Mouse (Mus musculus) bone marrow, adult 2 months (tissue): ENCODE data around the gene Eva1b. TPM values are rescaled to one million over a fixed set of nuclear protein-coding genes. Genes with fewer than 3 reads are reported as not detected.

ENCODE experiments used
- H3K27ac ChIP-seq: fragments of 200-500 bp; 2 replicates; pipeline ENCODE4 v1.5.1; 2012; ENCODE audit warnings: low read depth, mild to moderate bottlenecking, control low read depth, inconsistent platforms, low read length; ENCODE audit not compliant: control insufficient read depth, poor library complexity, insufficient read depth
- H3K4me1 ChIP-seq: fragments of 200-500 bp; 2 replicates; pipeline ENCODE4 v1.6.1; 2011; ENCODE audit warnings: low read length; ENCODE audit not compliant: control insufficient read depth, insufficient read depth
- H3K4me3 ChIP-seq: fragments of 200-500 bp; replicated peaks from 2 replicates; pipeline ENCODE3; 2011; ENCODE audit warnings: mild to moderate bottlenecking, low read depth, low read length, control low read depth; ENCODE audit not compliant: control insufficient read depth
- CTCF ChIP-seq: fragments of 200-500 bp; IDR thresholded peaks from 2 replicates; pipeline ENCODE4 v1.5.1; 2011; ENCODE audit warnings: low read length, control low read depth; ENCODE audit not compliant: control insufficient read depth, insufficient read depth
- POLR2A ChIP-seq: fragments of 200-500 bp; IDR thresholded peaks from 2 replicates; pipeline ENCODE4 v1.6.1; 2011; ENCODE audit warnings: low read depth, mild to moderate bottlenecking, control low read depth, low read length, borderline replicate concordance; ENCODE audit not compliant: control insufficient read depth
- WGBS: fragments of 180-500 bp; shearing (Covaris S2); methylation state at CpG from one replicate; pipeline ENCODE4 v1.1.7; 2018; 5-methylcytosine and 5-hydroxymethylcytosine counted together
- polyA plus RNA-seq: library from polyadenylated mRNA; stranded (reverse); fragments of >200 nt; gene quantifications from 2 replicates; pipeline ENCODE4 v1.2.4, GENCODE M21; 2011; ENCODE audit warnings: low replicate concordance; ENCODE audit not compliant: missing spikeins, insufficient read depth, insufficient read length

Eva1b gene
- polyA plus RNA-seq, 1 experiment, result 7.1 TPM

DNA sequence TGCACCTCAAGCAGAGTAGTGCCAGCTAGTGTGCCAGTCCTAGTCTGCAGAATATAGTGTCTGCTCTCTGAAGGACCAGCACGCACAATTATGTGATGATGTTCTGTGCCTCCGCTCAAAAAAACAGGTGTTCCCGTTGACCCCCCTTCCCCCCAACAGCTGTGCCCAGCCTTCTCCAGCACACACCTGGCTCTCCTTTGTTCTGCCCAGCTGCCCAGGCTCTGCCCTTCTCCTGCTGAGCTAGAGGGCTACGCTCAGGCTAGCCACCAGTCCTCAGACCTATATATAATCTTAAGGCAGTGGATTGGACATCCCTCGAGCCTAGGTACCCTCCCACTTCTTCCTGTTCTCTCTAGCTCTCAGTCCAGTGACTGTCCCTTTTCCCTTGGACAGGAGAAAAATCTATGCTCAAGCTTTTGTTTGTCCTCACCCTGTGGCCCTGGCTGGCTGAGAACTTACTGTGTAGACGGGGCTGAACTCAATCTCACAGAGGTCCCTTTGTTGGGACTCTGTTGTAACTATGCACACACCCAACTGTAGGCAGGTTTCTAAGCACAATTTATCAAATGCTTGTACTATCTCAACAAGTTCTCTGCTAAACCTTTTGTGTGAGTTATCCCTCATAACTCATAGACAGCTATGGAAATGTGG is 31.5 kb upstream of the Eva1b start:
- WGBS, result 73% methylated on average over 6 of the region's 6 CpGs
- no peak for TF ChIP-seq CTCF
- TF ChIP-seq POLR2A, result no peak
- no peak overlapping the region for H3K27ac ChIP-seq
- no peak overlapping the region for H3K4me3 ChIP-seq
- H3K4me1 ChIP-seq, result no peaks in the 10 kb centered on the region; the same call in 1 of the 2 replicates

- H3K4me3 ChIP-seq, result no peak overlapping the region
- no peak for TF ChIP-seq CTCF
- no peak for TF ChIP-seq POLR2A
- WGBS, result 83% methylated on average over 8 of the region's 8 CpGs
- no peak overlapping the region for H3K27ac ChIP-seq
- H3K4me1 ChIP-seq, result no peaks in the 10 kb centered on the region; the same call in 1 of the 2 replicates
Observed at GRCm38 (mm10) chr4:126117116-126117515, 30.4 kb upstream of the Eva1b start.

DNA sequence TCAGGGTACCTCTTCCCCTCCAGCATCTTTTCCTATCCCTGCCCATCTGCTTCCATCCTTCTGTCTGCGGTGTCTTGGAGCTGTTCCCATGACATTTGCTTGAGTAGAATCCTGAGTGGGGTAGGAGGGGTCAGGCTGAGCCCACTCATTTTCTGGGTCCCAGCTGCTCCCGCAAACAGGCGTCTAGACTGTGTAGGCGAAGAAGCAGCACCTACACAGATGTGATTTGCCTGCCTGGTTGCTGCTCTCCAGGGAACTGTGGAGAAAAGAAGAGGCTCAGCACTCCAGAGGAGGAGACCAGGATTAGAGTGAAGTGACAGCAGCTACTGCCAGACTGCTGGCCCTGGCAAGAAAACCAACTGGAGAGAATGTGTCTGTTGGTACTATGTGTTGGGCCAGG is 28.9 kb upstream of the Eva1b start:
- Histone ChIP-seq H3K4me3 (no peak overlapping the region), H3K4me1 (no peaks in the 10 kb centered on the region; the same call in 1 of the 2 replicates), H3K27ac (no peak overlapping the region)
- TF ChIP-seq CTCF, result no peak
- no peak for TF ChIP-seq POLR2A
- 91% methylated on average over 4 of the region's 4 CpGs for WGBS

DNA sequence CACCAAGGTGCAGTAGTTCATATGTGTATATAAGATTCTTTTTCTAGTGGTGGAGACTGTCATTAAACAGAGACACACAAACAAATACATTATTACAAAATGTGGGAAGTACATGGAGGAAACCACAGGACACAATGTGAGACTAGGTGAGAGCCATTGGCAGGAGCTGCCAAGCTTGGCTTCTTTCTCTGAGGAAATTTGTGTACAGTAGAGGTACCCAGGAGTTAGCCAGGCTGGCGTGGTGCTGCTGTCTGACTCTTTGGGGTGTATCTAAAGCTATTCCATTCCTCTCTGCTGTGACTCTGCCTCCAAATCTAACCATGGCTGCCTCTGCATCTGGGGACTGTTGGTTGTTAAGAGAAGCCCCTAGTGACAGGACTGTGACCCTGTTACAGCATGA is 28.5 kb upstream of the Eva1b start:
- Histone ChIP-seq H3K4me1 (no peaks in the 10 kb centered on the region; the same call in 1 of the 2 replicates), H3K27ac (no peak overlapping the region), H3K4me3 (no peak overlapping the region)
- 74% methylated on average over 1 of the region's 1 CpGs for WGBS
- TF ChIP-seq CTCF (no peak), POLR2A (no peak)

GRCm38 (mm10) chr4:126120052-126120451 is 27.5 kb upstream of the Eva1b start:
- TF ChIP-seq POLR2A (no peak), CTCF (no peak)
- WGBS, result 76% methylated on average over 5 of the region's 5 CpGs

GRCm38 (mm10) chr4:126120506-126120905 is 27.0 kb upstream of the Eva1b start:
- TF ChIP-seq CTCF, result no peak
- no peak for TF ChIP-seq POLR2A
- 81% methylated on average over 2 of the region's 2 CpGs for WGBS
- Histone ChIP-seq H3K4me3 (no peak overlapping the region), H3K27ac (no peak overlapping the region), H3K4me1 (no peaks in the 10 kb centered on the region; the same call in 1 of the 2 replicates)

More at GRCm38 (mm10) chr4:126120052-126120451, 27.5 kb upstream of the Eva1b start:
- Histone ChIP-seq H3K4me3 (no peak overlapping the region), H3K27ac (no peak overlapping the region), H3K4me1 (no peaks in the 10 kb centered on the region; the same call in 1 of the 2 replicates)

GRCm38 (mm10) chr4:126123309-126124040 is 24.1 kb upstream of the Eva1b start:
- WGBS, result 91% methylated on average over 10 of the region's 10 CpGs
- no peaks in the 10 kb centered on the region; the same call in 1 of the 2 replicates for H3K4me1 ChIP-seq
- TF ChIP-seq CTCF (no peak), POLR2A (no peak)
- H3K27ac ChIP-seq, result no peak overlapping the region
- H3K4me3 ChIP-seq, result no peak overlapping the region

GRCm38 (mm10) chr4:126130502-126130901 is 17.0 kb upstream of the Eva1b start:
- H3K27ac ChIP-seq, result no peak overlapping the region
- WGBS, result 87% methylated on average over 11 of the region's 11 CpGs
- TF ChIP-seq CTCF, result no peak
- no peak for TF ChIP-seq POLR2A

More at GRCm38 (mm10) chr4:126130502-126130901, 17.0 kb upstream of the Eva1b start:
- H3K4me3 ChIP-seq, result no peak overlapping the region
- no peaks in the 10 kb centered on the region for H3K4me1 ChIP-seq
